Comparison of ENCODE assay signal across 10 mouse cellular contexts in the genomic region with DNA sequence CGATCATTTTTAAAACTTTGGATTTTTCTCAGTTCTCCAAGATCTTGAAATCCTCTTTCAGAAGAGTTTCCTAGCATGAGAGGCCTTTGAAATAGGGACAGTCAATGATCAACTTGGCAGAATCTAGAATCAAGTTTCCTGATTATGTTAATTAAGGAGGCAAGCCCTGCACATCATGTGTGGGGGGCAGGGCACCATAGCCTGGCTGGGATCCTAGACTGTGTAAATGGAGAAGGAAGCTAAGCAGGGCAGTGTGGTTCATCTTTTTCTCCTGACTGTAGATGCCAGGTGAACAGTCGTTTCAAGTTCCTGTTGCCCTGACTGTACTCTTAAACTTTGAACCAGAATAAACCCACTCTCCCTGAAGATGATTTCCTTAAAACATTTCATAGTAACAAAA.
"Had no signal": no experiment of that assay in that cellular context is flagged by ENCODE, and none has a peak within 500 bp of the region (broad histone marks: within the 10 kb centered on the region; RNA-seq: fewer than 3 reads in every experiment).

No protein-coding gene starts in this region.

- ATAC-seq: intestine, embryonic 16.5 days; midbrain, embryonic 13.5 days had no signal

- H3K4me2 ChIP-seq: limb, embryonic 13.5 days; midbrain, embryonic 13.5 days had no signal

- H3K4me1 ChIP-seq: midbrain, embryonic 13.5 days had no signal

- H3K27ac ChIP-seq: limb, embryonic 13.5 days; liver, embryonic 14.5 days; midbrain, embryonic 13.5 days had no signal

- H3K27me3 ChIP-seq: limb, embryonic 13.5 days; midbrain, embryonic 13.5 days had no signal

- DNase-seq: layer of hippocampus, adult 9-11 months; layer of hippocampus, postnatal 36 days; lung, adult 18-20 months; right cerebral cortex, postnatal 25 days; thymus, adult 18-20 months; thymus, postnatal 14 days had no signal

- H3K36me3 ChIP-seq: limb, embryonic 13.5 days; midbrain, embryonic 13.5 days had no signal

- H3K9ac ChIP-seq: limb, embryonic 13.5 days; liver, embryonic 14.5 days; midbrain, embryonic 13.5 days had no signal

- H3K4me3 ChIP-seq: limb, embryonic 13.5 days; midbrain, embryonic 13.5 days had no signal

- H3K9me3 ChIP-seq: limb, embryonic 13.5 days; midbrain, embryonic 13.5 days had no signal
